Mouse (Mus musculus) liver, embryonic 14.5 days (tissue): ENCODE results near the gene Bbs5.

Source experiments
- CTCF ChIP-seq: IDR thresholded peaks from 2 replicates; pipeline ENCODE4 v1.5.1; 2016; ENCODE audit warnings: antibody characterized with exemption, low read depth, control low read depth
- EP300 ChIP-seq: IDR thresholded peaks from 2 replicates; pipeline ENCODE4 v1.6.1; 2016; ENCODE audit warnings: antibody characterized with exemption, low read depth

DNA sequence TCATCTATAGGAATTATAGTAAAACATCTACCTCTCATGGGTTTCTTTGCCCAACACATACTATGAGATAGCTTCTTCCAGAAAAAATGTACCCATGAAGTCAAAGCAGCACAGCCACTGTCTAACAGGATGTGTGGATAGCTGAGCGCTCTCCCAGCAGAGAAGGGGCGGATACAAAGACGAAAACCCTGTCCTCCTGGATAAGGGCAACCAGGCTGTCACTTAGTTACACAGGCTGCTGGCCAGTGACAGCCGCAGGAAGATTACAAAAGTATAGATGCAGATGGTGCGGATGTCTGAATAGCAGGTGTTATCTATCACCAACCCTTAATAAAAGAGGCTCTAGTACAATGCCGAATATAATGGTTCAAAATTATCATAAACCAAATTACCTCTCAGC, 43.9 kb downstream of the Bbs5 start:
- TF ChIP-seq CTCF (no peak), EP300 (no peak)
